Mouse (Mus musculus) sigmoid colon, adult 10 weeks (tissue): ENCODE results near the gene Slc1a6. TPM values are rescaled to one million over a fixed set of nuclear protein-coding genes. Genes with fewer than 3 reads are reported as not detected.

Experiments
- polyA plus RNA-seq: library from polyadenylated mRNA; stranded (reverse); fragments of 350-450 nt; fragmentation: Illumina TruSeq; extraction: RNeasy Lipid Tissue Mini Kit (QIAGEN cat#74804); gene quantifications from one replicate; pipeline ENCODE4 v1.2.3, GENCODE M21; 2014; ENCODE audit warnings: low read depth, low replicate concordance

Gene Slc1a6
- not detected for polyA plus RNA-seq

DNA sequence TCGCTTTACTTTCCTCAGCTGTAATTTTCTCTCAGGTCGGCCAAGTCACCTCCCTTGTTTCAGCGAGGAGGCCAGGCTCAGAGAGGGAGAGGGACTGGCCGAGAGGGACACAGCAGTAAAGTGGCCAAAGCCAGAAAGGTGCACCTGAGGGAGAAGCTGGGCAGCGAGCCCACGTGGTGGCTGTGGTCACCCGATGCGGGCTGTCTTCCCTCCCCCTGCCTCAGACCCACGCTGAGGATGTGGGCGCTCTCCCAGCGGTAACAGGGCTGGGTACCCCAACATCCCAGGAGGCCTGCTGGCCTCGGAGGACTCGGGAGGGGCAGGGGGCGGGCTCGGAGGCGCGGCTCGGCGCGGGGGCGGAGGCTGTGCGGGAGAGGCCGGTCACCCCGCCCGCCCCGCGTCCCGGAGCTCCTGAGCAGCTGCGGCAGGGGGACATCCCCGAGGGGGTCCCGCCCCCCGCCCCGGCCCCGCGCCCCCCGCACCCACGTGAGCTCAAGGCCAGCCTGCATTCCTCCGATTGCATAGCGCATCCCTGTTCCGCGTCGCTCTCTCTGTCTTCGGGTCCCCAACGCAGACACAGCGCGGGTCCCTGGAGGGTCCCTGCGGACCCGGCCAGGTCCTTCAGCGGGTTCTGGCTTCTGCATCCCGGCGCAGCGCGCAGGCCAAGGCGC lies at the start of gene Slc1a6:
Gene Slc1a6 (plus strand): TSS at position 516 of the 671 bp plus-strand sequence.

DNA sequence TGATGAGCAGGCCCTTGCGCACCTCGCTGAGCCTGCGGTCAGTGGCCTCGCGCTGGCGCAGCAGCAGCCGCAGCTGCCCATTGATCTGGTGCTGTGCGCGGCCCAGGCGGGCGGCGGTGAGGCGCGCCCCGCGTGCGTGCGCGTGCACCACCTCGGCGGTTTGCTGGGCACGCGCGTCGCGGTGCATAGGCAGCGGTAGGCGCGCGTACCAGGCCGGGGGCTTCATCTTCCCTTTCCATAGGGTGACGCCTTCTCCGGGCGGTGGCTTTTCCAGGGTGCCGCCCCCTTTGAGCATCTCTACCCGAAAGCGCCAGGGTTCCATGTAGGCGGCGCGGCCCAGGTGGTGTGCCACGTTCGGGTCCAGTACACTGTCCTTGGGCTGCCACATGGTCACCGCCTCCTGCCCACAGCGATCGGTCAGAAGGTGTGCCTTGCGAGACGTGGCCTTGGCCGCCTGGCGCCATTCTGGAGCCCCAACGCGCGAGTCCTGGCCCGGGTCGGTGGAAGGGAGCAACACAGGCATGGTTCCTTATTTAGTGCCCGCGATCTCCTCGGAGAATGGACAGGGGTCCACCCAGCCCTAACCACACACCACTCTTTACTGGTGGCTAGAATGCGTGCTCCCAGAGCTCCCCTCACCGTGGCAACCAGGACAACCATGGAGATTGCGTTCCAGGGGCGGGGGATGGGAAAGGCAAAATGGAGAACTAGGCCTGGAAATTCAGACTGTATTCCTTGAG lies 27.7 kb upstream of the Slc1a6 start, which contains the start of gene Ccdc105:
Gene Ccdc105 (minus strand): TSS at position 614 of the 740 bp plus-strand sequence.

DNA sequence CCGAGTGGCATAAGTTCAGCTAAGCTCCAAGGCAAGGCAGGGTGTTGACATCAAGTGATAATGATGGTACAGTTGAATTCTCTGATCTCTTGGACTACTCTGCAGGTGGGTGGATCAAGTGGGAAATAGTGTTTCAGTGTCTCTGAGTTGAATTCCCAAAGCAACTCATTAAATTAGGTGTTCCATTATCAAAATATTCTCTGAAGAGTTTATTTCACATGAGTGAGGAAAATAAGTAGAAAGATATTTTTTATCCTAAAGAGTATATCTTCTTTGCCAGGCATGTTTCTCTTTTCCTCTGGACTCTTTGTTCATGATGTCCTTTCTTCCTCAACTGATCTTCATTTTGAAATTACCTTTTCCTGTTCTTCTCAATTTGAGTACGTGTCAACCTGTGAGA lies 71.8 kb downstream of the Slc1a6 start, which contains the start of gene Olfr1356:
Gene Olfr1356 (minus strand): TSS at position 101 of the 400 bp plus-strand sequence.

Other genes starting within 250 kb of the Slc1a6 start
- gene Ilvbl, start 206.2 kb upstream of the Slc1a6 start, polyA plus RNA-seq = 5.2 TPM
- gene Syde1, start 188.5 kb upstream of the Slc1a6 start, polyA plus RNA-seq = 2.2 TPM
- gene Olfr1357, start 162.4 kb upstream of the Slc1a6 start, polyA plus RNA-seq = not detected
- gene Casp14, start 62.2 kb upstream of the Slc1a6 start, polyA plus RNA-seq = 32.4 TPM
- gene Ccdc105, start 27.4 kb upstream of the Slc1a6 start, polyA plus RNA-seq = not detected
- not detected for gene Olfr1356, start 71.7 kb downstream of the Slc1a6 start, polyA plus RNA-seq
- gene Olfr1355, start 95.0 kb downstream of the Slc1a6 start, polyA plus RNA-seq = not detected
- not detected for gene Olfr1354, start 132.7 kb downstream of the Slc1a6 start, polyA plus RNA-seq
- gene Olfr8, start 170.1 kb downstream of the Slc1a6 start, polyA plus RNA-seq = not detected
- not detected for gene Olfr1353, start 182.8 kb downstream of the Slc1a6 start, polyA plus RNA-seq
- not detected for gene Olfr1352, start 200.6 kb downstream of the Slc1a6 start, polyA plus RNA-seq
- not detected for gene Olfr1351, start 232.0 kb downstream of the Slc1a6 start, polyA plus RNA-seq
- gene Olfr57, start 248.2 kb downstream of the Slc1a6 start, polyA plus RNA-seq = not detected